Mouse (Mus musculus): ENCODE data around the gene Olfr23. TPM values are rescaled to one million over a fixed set of nuclear protein-coding genes. Genes with fewer than 3 reads are reported as not detected.
"Not testable (repeated sequence)": the region's sequence is repeated elsewhere in the genome, so short reads cannot be mapped to it uniquely, and the experiment has no call there.

The Olfr23 gene
- not detected in 2 replicates for polyA plus RNA-seq (2012)

- Histone ChIP-seq H3K27me3 (ENCODE audit: control insufficient read depth) (no peaks in the 10 kb centered on the region), H3K9me3 (ENCODE audit: control insufficient read depth, low read length) (no peaks in the 10 kb centered on the region), H3K36me3 (ENCODE audit: control insufficient read depth) (no peaks in the 10 kb centered on the region), H3K4me3 (replicated peaks) (no peak within 1 kb of the TSS), H3K4me1 (ENCODE audit: control insufficient read depth) (no peaks in the 10 kb centered on the region)
- no peak for TF ChIP-seq TAL1 (IDR thresholded peaks at IDR 0.05; ENCODE audit: low read length)
- no peak for TF ChIP-seq GATA1 (IDR thresholded peaks at IDR 0.05; ENCODE audit: low read length)
Measured at GRCm38 (mm10) chr11:73936377-73936776, at the start of gene Olfr23. Gene Olfr23 (plus strand): TSS chr11:73936677.

DNA sequence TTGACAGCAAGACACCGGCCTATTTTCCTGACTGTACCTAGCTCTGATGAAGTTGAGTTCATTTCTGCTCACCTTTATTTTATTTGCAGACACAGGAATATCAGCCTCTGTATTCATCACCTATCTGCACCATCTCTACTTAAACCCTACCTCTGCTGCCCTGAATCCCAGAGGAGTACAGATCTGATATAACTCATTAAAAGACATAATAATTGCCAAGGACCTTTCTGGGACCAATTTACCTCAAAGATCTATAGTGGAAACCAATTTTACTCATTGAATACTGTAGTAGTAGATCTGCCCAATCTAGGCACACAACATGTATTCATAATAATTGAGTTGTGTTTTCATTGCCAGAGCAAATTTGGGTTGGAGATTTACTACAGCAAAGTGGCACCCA lies 45.8 kb upstream of the Olfr23 start, which contains the start of gene Olfr394:
Gene Olfr394, minus strand, starts transcription at position 101 of the 400 bp plus-strand sequence.
- Histone ChIP-seq H3K36me3 (ENCODE audit: control insufficient read depth) (no peaks in the 10 kb centered on the region), H3K27me3 (ENCODE audit: control insufficient read depth) (no peaks in the 10 kb centered on the region), H3K4me1 (ENCODE audit: control insufficient read depth) (no peaks in the 10 kb centered on the region), H3K9me3 (ENCODE audit: control insufficient read depth, low read length) (0 out of 2 replicates have a peak, but pooled peaks cover 2% of the 10 kb centered on the region), H3K4me3 (replicated peaks) (no peak within 1 kb of the TSS)
- TF ChIP-seq GATA1 (IDR thresholded peaks at IDR 0.05; ENCODE audit: low read length), result no peak

GRCm38 (mm10) chr11:73909199-73909598 lies 27.3 kb upstream of the Olfr23 start, which contains the start of gene Olfr395:
Gene Olfr395 (minus strand): TSS chr11:73909299.
- not testable (repeated sequence) for H3K4me3 ChIP-seq (replicated peaks); H3K36me3 ChIP-seq (ENCODE audit: control insufficient read depth); H3K4me1 ChIP-seq (ENCODE audit: control insufficient read depth); H3K9me3 ChIP-seq (ENCODE audit: control insufficient read depth, low read length); H3K27me3 ChIP-seq (ENCODE audit: control insufficient read depth)

DNA sequence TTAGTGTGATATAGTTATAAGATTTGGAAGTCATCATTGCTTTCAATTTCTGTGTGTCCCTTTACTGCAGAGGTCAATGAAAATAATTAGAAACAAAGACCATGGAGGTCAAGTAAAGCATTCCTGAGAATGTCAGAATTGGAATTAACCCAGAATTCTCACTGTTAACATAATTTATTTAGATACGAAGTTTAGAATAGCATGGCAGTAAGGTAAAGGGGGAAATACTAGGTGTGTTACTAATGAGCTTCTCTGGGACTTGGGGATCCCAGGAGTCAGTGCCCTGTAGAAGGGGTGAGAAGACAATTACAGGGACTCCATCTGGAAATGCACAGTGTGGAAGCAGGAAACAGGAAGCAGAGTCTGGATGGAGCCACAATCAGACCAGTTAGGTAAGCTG lies 24.0 kb downstream of the Olfr23 start, which contains the start of gene Olfr397:
Gene Olfr397, plus strand, starts transcription at position 301 of the 400 bp plus-strand sequence.
- TF ChIP-seq TAL1 (IDR thresholded peaks at IDR 0.05; ENCODE audit: low read length), result no peak
- no peak for TF ChIP-seq GATA1 (IDR thresholded peaks at IDR 0.05; ENCODE audit: low read length)
- H3K4me1 ChIP-seq (ENCODE audit: control insufficient read depth), result no peaks in the 10 kb centered on the region
- H3K27me3 ChIP-seq (ENCODE audit: control insufficient read depth), result no peaks in the 10 kb centered on the region
- peaks cover 3% of the 10 kb centered on the region; the same call in 1 of the 2 replicates for H3K9me3 ChIP-seq (ENCODE audit: control insufficient read depth, low read length)
- H3K36me3 ChIP-seq (ENCODE audit: control insufficient read depth), result no peaks in the 10 kb centered on the region
- H3K4me3 ChIP-seq (replicated peaks), result no peak within 1 kb of the TSS

GRCm38 (mm10) chr11:73990307-73990706 lies 53.8 kb downstream of the Olfr23 start, which contains the start of gene Olfr398:
Gene Olfr398 (minus strand): TSS chr11:73990407.
- Histone ChIP-seq H3K4me1 (ENCODE audit: control insufficient read depth) (no peaks in the 10 kb centered on the region), H3K27me3 (ENCODE audit: control insufficient read depth) (no peaks in the 10 kb centered on the region), H3K4me3 (replicated peaks) (no peak within 1 kb of the TSS), H3K9me3 (ENCODE audit: control insufficient read depth, low read length) (peaks cover 19% of the 10 kb centered on the region), H3K36me3 (ENCODE audit: control insufficient read depth) (no peaks in the 10 kb centered on the region)
- TF ChIP-seq TAL1 (IDR thresholded peaks at IDR 0.05; ENCODE audit: low read length) (no peak), GATA1 (IDR thresholded peaks at IDR 0.05; ENCODE audit: low read length) (no peak)

Other genes with a start within 250 kb of the Olfr23 start
- gene Zfp735, start 247.9 kb upstream of the Olfr23 start, polyA plus RNA-seq (2012), result not detected in 2 replicates
- not detected in 2 replicates for gene Olfr389, start 156.0 kb upstream of the Olfr23 start, polyA plus RNA-seq (2012)
- gene Olfr390, start 153.7 kb upstream of the Olfr23 start, polyA plus RNA-seq (2012), result not detected in 2 replicates
- not detected in 2 replicates for gene Olfr391-ps, start 133.6 kb upstream of the Olfr23 start, polyA plus RNA-seq (2012)
- gene Olfr392, start 119.6 kb upstream of the Olfr23 start, polyA plus RNA-seq (2012), result not detected in 2 replicates
- not detected in 2 replicates for gene Olfr393, start 85.2 kb upstream of the Olfr23 start, polyA plus RNA-seq (2012)
- gene Olfr394, start 45.9 kb upstream of the Olfr23 start, polyA plus RNA-seq (2012), result not detected in 2 replicates
- gene Olfr395, start 27.4 kb upstream of the Olfr23 start, polyA plus RNA-seq (2012), result not detected in 2 replicates
- not detected in 2 replicates for gene Olfr397, start 24.1 kb downstream of the Olfr23 start, polyA plus RNA-seq (2012)
- gene Olfr398, start 53.7 kb downstream of the Olfr23 start, polyA plus RNA-seq (2012), result not detected in 2 replicates
- gene Olfr139, start 119.9 kb downstream of the Olfr23 start, polyA plus RNA-seq (2012), result not detected in 2 replicates
- gene Olfr399, start 119.9 kb downstream of the Olfr23 start, polyA plus RNA-seq (2012), result not detected in 2 replicates
- gene Zfp616, start 133.3 kb downstream of the Olfr23 start, polyA plus RNA-seq (2012), result not detected in 2 replicates
- not detected in 2 replicates for gene Olfr401, start 177.0 kb downstream of the Olfr23 start, polyA plus RNA-seq (2012)
- gene Olfr402, start 216.9 kb downstream of the Olfr23 start, polyA plus RNA-seq (2012), result not detected in 2 replicates
- 0.16 TPM in 1 of 2 replicates, not detected in the other for gene Olfr403, start 249.6 kb downstream of the Olfr23 start, polyA plus RNA-seq (2012)

Measured in erythroblast, embryonic 14.5 days (primary cell).